Mouse (Mus musculus) Patski (cell line): ENCODE data around the gene Rcor1. TPM values are rescaled to one million over a fixed set of nuclear protein-coding genes. Genes with fewer than 3 reads are reported as not detected.

Experiments used
- ATAC-seq: fragments of 100-300 bp; one replicate; pipeline ENCODE4 v1.8.0; 2021
- CTCF ChIA-PET: fragments of 350-600 bp; sonication (Branson Sonifier 250); formaldehyde crosslinking; loops from one replicate; lab custom pipeline; 2022; ENCODE audit warnings: inconsistent platforms; lab: Charles Lee
- POLR2A ChIA-PET: fragments of 350-600 bp; sonication (Branson Sonifier 250); formaldehyde crosslinking; loops from one replicate; lab custom pipeline; 2022; ENCODE audit warnings: antibody characterized with exemption, inconsistent platforms; lab: Charles Lee
- DNase-seq: peaks from one replicate; pipeline ENCODE4 v3.0.0-alpha.2; 2011; ENCODE audit warnings: low read depth, low spot score
- H3K27me3 ChIP-seq: fragments of 371-371 bp; one replicate; pipeline ENCODE4 v1.5.1; 2021
- CTCF ChIP-seq: fragments of 100-300 bp; IDR thresholded peaks from one replicate; pipeline ENCODE4 v1.5.1; 2021
- in situ Hi-C: fragments of 300-500 bp; cut with MboI; formaldehyde crosslinking; loops from 3 replicates; pipeline ENCODE4 v1.11.1; 2018; ENCODE audit warnings: low pct_unique_long_range_greater_than_20kb, mixed read lengths
- polyA plus RNA-seq: library from polyadenylated mRNA; unstranded; gene quantifications from one replicate; pipeline ENCODE4 v1.2.3, GENCODE M21; 2021

Gene Rcor1
- polyA plus RNA-seq, 1 experiment from 2014 or later = 30.9 TPM

- ChIA-PET POLR2A (no interaction called here), CTCF (interaction anchor here (1.0 to 1.3 kb wide), 3 partner anchors 15 to 56 kb away, joined by 3 read pairs; no protein-coding TSS in a partner anchor)
- TF ChIP-seq CTCF = no peak
- in situ Hi-C loops = no loop called here
- peaks cover 6% of the 10 kb centered on the region for H3K27me3 ChIP-seq
- no peak for ATAC-seq
- DNase-seq = no peak
Measured at GRCm38 (mm10) chr12:111149495-111150235, 110.5 kb downstream of the Rcor1 start.

DNA sequence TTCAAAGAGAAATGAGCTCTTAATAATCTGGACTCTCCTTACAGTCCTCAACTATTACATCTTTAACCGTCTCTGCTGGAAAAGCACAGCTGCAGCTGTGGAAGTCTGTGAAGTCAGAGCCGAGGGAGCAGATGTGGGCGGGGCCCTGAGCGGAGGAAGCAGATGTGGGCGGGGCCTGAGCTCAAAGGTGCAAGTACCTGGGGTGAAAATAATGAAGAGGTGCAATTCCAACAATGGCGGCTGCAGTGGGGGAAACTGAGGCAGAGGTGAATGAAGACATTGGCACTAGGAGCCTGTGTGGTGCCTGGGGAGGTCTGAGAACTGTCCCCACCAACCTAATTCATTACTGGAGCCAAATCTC is 111.1 kb downstream of the Rcor1 start:
- CTCF ChIA-PET = interaction anchor here (1.2 to 1.3 kb wide), 2 partner anchors 15 to 57 kb away, joined by 3 read pairs; no protein-coding TSS in a partner anchor
- ATAC-seq = no peak

GRCm38 (mm10) chr12:111151422-111152156 is 112.4 kb downstream of the Rcor1 start:
- TF ChIP-seq CTCF = no peak
- CTCF ChIA-PET = interaction anchor here (1.1 kb wide), 1 partner anchor 12 kb away, joined by 3 read pairs; no protein-coding TSS in a partner anchor
- in situ Hi-C loops = no loop called here

More for the DNA sequence above, 111.1 kb downstream of the Rcor1 start:
- in situ Hi-C loops = no loop called here
- TF ChIP-seq CTCF = no peak
- POLR2A ChIA-PET = no interaction called here
- no peak for DNase-seq
- H3K27me3 ChIP-seq = peaks cover 6% of the 10 kb centered on the region

GRCm38 (mm10) chr12:111152579-111152978 is 113.4 kb downstream of the Rcor1 start:
- no peak for ATAC-seq
- no peak for TF ChIP-seq CTCF
- DNase-seq = no peak
- ChIA-PET CTCF (no interaction called here), POLR2A (no interaction called here)
- in situ Hi-C loops = no loop called here
- H3K27me3 ChIP-seq = peaks cover 6% of the 10 kb centered on the region

More at GRCm38 (mm10) chr12:111151422-111152156, 112.4 kb downstream of the Rcor1 start:
- no peak for ATAC-seq
- no peak for DNase-seq
- peaks cover 6% of the 10 kb centered on the region for H3K27me3 ChIP-seq
- POLR2A ChIA-PET = interaction anchor here (0.6 kb wide), 1 partner anchor 487 kb away, joined by 4 read pairs; no protein-coding TSS in a partner anchor

- no peak for ATAC-seq
- POLR2A ChIA-PET = interaction anchor here (1.7 kb wide), 1 partner anchor 12 kb away, joined by 3 read pairs; no protein-coding TSS in a partner anchor
Measured at GRCm38 (mm10) chr12:111152981-111153710, 114.0 kb downstream of the Rcor1 start.

DNA sequence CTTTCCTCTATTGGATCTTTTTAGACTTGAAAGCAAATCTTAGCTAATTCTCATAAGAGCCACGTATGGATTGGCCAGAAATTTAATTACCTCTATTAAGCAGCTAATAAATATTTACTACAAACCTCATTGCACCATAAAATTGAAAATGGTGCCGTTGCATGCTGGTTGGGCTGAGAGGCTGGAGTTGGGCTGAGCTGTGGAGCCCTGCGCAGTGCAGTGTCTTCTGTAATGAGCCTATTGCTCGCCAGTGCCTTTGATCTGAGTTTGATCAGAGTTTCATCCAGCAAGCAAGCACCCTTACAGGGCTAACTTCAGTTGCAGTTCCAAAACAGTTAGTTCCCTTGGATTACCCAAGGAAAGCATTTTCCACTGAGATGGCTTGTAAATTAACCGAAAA is 114.8 kb downstream of the Rcor1 start:
- ChIA-PET POLR2A (interaction anchor here (1.7 kb wide), 1 partner anchor 11 kb away, joined by 3 read pairs; no protein-coding TSS in a partner anchor), CTCF (no interaction called here)
- no peak for DNase-seq
- no peak for ATAC-seq
- TF ChIP-seq CTCF = no peak
- peaks cover 6% of the 10 kb centered on the region for H3K27me3 ChIP-seq
- in situ Hi-C loops = no loop called here

More at GRCm38 (mm10) chr12:111152981-111153710, 114.0 kb downstream of the Rcor1 start:
- no peak for DNase-seq
- in situ Hi-C loops = no loop called here
- peaks cover 6% of the 10 kb centered on the region for H3K27me3 ChIP-seq
- no peak for TF ChIP-seq CTCF
- CTCF ChIA-PET = no interaction called here

DNA sequence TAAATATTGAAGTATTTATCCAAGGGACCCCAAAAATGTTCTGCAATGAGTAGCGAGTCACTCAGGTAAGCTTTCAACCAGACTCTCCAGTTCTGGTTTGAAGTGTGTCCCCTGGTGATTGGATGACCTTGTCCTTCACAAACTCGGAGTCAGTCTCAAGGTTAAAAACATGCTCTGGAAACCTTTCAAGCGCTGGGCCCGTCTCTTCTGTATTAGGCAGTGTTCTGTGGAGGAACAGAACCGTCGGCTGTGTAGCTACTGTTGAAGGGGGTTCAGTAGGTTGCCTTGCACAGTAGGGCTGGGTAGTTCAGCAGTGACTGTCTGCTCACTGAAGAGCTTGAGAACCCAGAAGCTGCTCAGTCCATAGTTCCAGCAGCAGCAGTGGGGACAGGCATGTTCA is 115.5 kb downstream of the Rcor1 start:
- DNase-seq (no peak), ATAC-seq (no peak)
- H3K27me3 ChIP-seq = peaks cover 6% of the 10 kb centered on the region
- TF ChIP-seq CTCF = no peak
- POLR2A ChIA-PET = interaction anchor here (0.6 to 1.7 kb wide), 2 partner anchors 11 to 60 kb away, joined by 3 read pairs; no protein-coding TSS in a partner anchor
- CTCF ChIA-PET = no interaction called here
- in situ Hi-C loops = no loop called here

DNA sequence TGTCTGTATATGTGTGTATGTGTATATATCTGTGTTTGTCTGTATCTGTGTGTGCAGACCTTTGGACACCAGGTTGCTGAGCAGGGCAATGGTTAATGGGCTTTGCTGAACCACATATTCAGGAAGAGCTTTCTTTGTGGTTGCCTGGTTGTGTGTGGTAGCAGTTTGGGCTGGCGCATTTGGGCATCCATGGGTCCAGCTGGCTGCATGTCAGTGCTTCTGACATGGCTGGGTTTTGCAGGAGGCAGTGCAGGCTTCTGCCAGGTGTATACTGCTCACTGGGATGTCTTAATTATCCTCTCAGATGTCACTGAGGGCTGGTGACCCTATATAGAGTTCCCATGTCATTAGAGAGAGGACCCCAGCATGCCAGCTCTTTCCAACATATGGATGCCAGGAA is 116.6 kb downstream of the Rcor1 start:
- in situ Hi-C loops = no loop called here
- TF ChIP-seq CTCF = no peak
- H3K27me3 ChIP-seq = peaks cover 6% of the 10 kb centered on the region
- no peak for ATAC-seq
- ChIA-PET POLR2A (no interaction called here), CTCF (no interaction called here)
- DNase-seq = no peak

- ATAC-seq (no peak), DNase-seq (no peak)
- in situ Hi-C loops = no loop called here
- CTCF ChIA-PET = no interaction called here
- TF ChIP-seq CTCF = no peak
- POLR2A ChIA-PET = no interaction called here
- no peaks in the 10 kb centered on the region for H3K27me3 ChIP-seq
Measured at GRCm38 (mm10) chr12:111159659-111160428, 120.7 kb downstream of the Rcor1 start.
